Mouse (Mus musculus): Measurements from ENCODE around the gene Gipc1.

GRCm38 (mm10) chr8:83689264-83689663 is 36.8 kb downstream of the Gipc1 start:
- TF ChIP-seq CTCF (IDR thresholded peaks at IDR 0.05; ENCODE audit: low read depth, low read length): no peak
- no peak for TF ChIP-seq POLR2A (IDR thresholded peaks at IDR 0.05; ENCODE audit: insufficient read depth, low read length)
- TF ChIP-seq EP300 (IDR thresholded peaks at IDR 0.05; ENCODE audit: insufficient read depth, low read depth, low read length): no peak

All from ES-Bruce4 (cell line).